Mouse (Mus musculus) liver, embryonic 16.5 days (tissue): ENCODE data around the gene Ugt1a6b. TPM values are rescaled to one million over a fixed set of nuclear protein-coding genes. Genes with fewer than 3 reads are reported as not detected.
"Not testable (repeated sequence)": the region's sequence is repeated elsewhere in the genome, so short reads cannot be mapped to it uniquely, and the experiment has no call there.

Experiments
- ATAC-seq: fragments of 200-750 bp; cut with Nextera tagmentation; 2 replicates; pipeline ENCODE4 v1.8.0; 2017; ENCODE audit warnings: low read depth, mild to moderate bottlenecking, moderate number of reproducible peaks, moderate library complexity
- H3K27ac ChIP-seq: fragments of 300-500 bp; sonication (generic); 2 replicates; pipeline ENCODE4 v1.5.1; 2014; ENCODE audit warnings: mild to moderate bottlenecking, low read length
- H3K27me3 ChIP-seq: fragments of 300-500 bp; sonication (generic); 2 replicates; pipeline ENCODE4 v1.6.1; 2014; ENCODE audit warnings: low read depth, low read length, mixed read lengths; ENCODE audit not compliant: control insufficient read depth, insufficient read depth
- H3K36me3 ChIP-seq: fragments of 300-500 bp; sonication (generic); 2 replicates; pipeline ENCODE4 v1.6.1; 2014; ENCODE audit warnings: mild to moderate bottlenecking; ENCODE audit not compliant: control insufficient read depth, insufficient read depth
- H3K4me1 ChIP-seq: fragments of 300-500 bp; sonication (generic); 2 replicates; pipeline ENCODE4 v1.6.1; 2014; ENCODE audit warnings: low read depth, low read length, mixed read lengths; ENCODE audit not compliant: control insufficient read depth
- H3K4me2 ChIP-seq: fragments of 300-500 bp; sonication (generic); 2 replicates; pipeline ENCODE4 v1.6.1; 2014; ENCODE audit warnings: low read depth, low read length, mixed read lengths
- H3K4me3 ChIP-seq: fragments of 300-500 bp; sonication (generic); 2 replicates; pipeline ENCODE4 v1.5.1; 2014; ENCODE audit warnings: low read depth, mild to moderate bottlenecking, low read length
- H3K9ac ChIP-seq: fragments of 300-500 bp; sonication (generic); 2 replicates; pipeline ENCODE4 v1.6.1; 2014; ENCODE audit warnings: low read depth, low read length
- H3K9me3 ChIP-seq: fragments of 300-500 bp; sonication (generic); replicated peaks from 2 replicates; pipeline ENCODE4 v1.6.1; 2016; ENCODE audit warnings: low read length; ENCODE audit not compliant: control insufficient read depth
- WGBS: fragments of 180-500 bp; shearing (Covaris S2); extraction: QIAGEN DNeasy Blood & Tissue Kit; methylation state at CpG from one replicate; pipeline ENCODE4 v1.1.7; 2014; ENCODE audit not compliant: insufficient replicate concordance; 5-methylcytosine and 5-hydroxymethylcytosine counted together
- polyA plus RNA-seq: library from polyadenylated mRNA; unstranded; fragments of >200 nt; fragmentation: Nextera tagmentation; extraction: Ambion mirVana; gene quantifications from 2 replicates; pipeline ENCODE4 v1.2.1, GENCODE M21; 2015

The Ugt1a6b gene
- polyA plus RNA-seq, 1 experiment from 2014 or later, result 20.1 TPM

- peaks cover 6% of the 10 kb centered on the region for H3K4me1 ChIP-seq
- no peaks in the 10 kb centered on the region for H3K36me3 ChIP-seq
- no peaks in the 10 kb centered on the region for H3K27me3 ChIP-seq
- H3K27ac ChIP-seq, result no peak overlapping the region
- H3K4me3 ChIP-seq, result no peak overlapping the region
- H3K4me2 ChIP-seq, result no peak overlapping the region
- WGBS, result 26% methylated on average over 3 of the region's 3 CpGs
- H3K9ac ChIP-seq, result no peak overlapping the region
- no peak for ATAC-seq
- no peaks in the 10 kb centered on the region for H3K9me3 ChIP-seq
Measured at GRCm38 (mm10) chr1:88133908-88134456, 30.9 kb downstream of the Ugt1a6b start.

DNA sequence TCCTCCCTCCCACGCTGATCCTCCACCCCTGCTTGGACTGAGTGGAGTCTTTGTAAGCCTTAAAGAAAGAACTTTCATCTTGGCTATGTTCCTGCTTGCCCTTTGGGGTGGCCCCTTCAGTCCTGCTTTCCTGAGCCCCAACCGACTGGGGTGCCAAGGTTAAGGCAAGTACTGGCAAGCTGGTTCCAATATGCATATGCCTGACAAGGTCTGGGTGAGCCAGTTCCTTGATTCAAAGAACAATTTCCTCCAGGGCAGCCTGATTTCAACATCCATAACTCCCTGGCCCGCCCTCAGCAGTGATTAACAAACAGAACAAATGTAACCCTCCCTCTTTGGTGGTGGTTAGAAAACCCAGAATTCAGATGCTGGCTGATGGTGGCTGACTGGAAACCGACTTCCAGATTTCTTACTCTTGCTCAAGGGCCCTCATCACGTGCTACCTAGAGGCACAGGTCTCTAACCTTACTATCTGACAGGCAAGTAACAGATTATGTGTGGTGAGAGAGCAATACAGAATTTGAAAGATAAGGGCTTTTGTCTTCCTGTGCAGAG is 31.5 kb downstream of the Ugt1a6b start, which contains the start of gene Ugt1a6a:
TSS of gene Ugt1a6a (plus strand) at position 353 of the 555 bp plus-strand sequence.
- H3K27ac ChIP-seq, result not testable (repeated sequence)

GRCm38 (mm10) chr1:88135229-88135904 is 32.3 kb downstream of the Ugt1a6b start:
- H3K4me1 ChIP-seq, ATAC-seq, H3K9ac ChIP-seq, H3K9me3 ChIP-seq, H3K4me2 ChIP-seq, H3K27me3 ChIP-seq, H3K4me3 ChIP-seq, H3K27ac ChIP-seq, H3K36me3 ChIP-seq: not testable (repeated sequence)
- WGBS, result 63% methylated on average over 5 of the region's 6 CpGs

More for the DNA sequence above, 31.5 kb downstream of the Ugt1a6b start, which contains the start of gene Ugt1a6a:
- H3K27me3 ChIP-seq, ATAC-seq, H3K4me2 ChIP-seq, H3K9me3 ChIP-seq, H3K4me1 ChIP-seq, H3K4me3 ChIP-seq, H3K36me3 ChIP-seq, H3K9ac ChIP-seq: not testable (repeated sequence)
- WGBS, result 14% methylated on average over 5 of the region's 5 CpGs

- Histone ChIP-seq H3K9ac (no peak overlapping the region), H3K27ac (no peak overlapping the region), H3K4me1 (peaks cover 6% of the 10 kb centered on the region), H3K9me3 (no peaks in the 10 kb centered on the region), H3K27me3 (no peaks in the 10 kb centered on the region), H3K36me3 (no peaks in the 10 kb centered on the region), H3K4me3 (no peak overlapping the region), H3K4me2 (no peak overlapping the region)
- WGBS, result 51% methylated on average over 2 of the region's 2 CpGs
- ATAC-seq, result no peak
Measured at GRCm38 (mm10) chr1:88136646-88137045, 33.6 kb downstream of the Ugt1a6b start.

- Histone ChIP-seq H3K9me3 (no peaks in the 10 kb centered on the region), H3K27ac (no peak overlapping the region), H3K4me3 (no peak overlapping the region), H3K4me1 (peaks cover 6% of the 10 kb centered on the region), H3K36me3 (no peaks in the 10 kb centered on the region), H3K27me3 (no peaks in the 10 kb centered on the region), H3K4me2 (no peak overlapping the region), H3K9ac (no peak overlapping the region)
- no peak for ATAC-seq
- whole genome bisulfite sequencing, result 65% methylated on average over 3 of the region's 3 CpGs
Measured at GRCm38 (mm10) chr1:88137264-88137663, 34.2 kb downstream of the Ugt1a6b start.

- Histone ChIP-seq H3K27ac (no peak overlapping the region), H3K4me1 (peaks cover 6% of the 10 kb centered on the region), H3K27me3 (no peaks in the 10 kb centered on the region), H3K9me3 (no peaks in the 10 kb centered on the region), H3K4me3 (no peak overlapping the region), H3K4me2 (no peak overlapping the region), H3K9ac (no peak overlapping the region), H3K36me3 (no peaks in the 10 kb centered on the region)
- no peak for ATAC-seq
- WGBS, result 71% methylated on average over 1 of the region's 1 CpGs
Measured at GRCm38 (mm10) chr1:88138145-88138544, 35.1 kb downstream of the Ugt1a6b start.

DNA sequence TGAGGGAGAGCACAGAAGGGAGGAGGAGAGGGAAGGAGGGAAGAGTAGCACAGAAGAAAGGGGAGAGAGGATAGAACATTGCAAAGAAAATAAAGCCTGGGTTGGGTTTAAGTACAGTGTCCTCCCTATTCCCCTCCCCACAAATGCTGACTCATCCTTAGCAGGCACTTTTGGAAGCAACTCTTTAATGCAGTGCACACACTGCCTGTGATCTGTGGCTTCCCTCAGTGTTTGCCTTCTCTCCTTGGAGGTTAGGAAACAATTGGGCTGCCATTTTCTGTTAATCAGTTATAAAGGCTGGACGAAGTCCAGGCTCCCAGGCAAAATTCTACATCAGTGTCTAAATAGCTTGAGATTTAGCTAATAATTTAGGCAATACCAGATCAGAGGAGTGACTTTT is 37.4 kb downstream of the Ugt1a6b start:
- H3K27ac ChIP-seq, H3K9ac ChIP-seq, H3K4me2 ChIP-seq, H3K4me3 ChIP-seq, H3K36me3 ChIP-seq, H3K4me1 ChIP-seq, H3K9me3 ChIP-seq, H3K27me3 ChIP-seq: not testable (repeated sequence)
- WGBS, result 20% methylated on average over 1 of the region's 1 CpGs
- peak; percentile 96 for ATAC-seq

DNA sequence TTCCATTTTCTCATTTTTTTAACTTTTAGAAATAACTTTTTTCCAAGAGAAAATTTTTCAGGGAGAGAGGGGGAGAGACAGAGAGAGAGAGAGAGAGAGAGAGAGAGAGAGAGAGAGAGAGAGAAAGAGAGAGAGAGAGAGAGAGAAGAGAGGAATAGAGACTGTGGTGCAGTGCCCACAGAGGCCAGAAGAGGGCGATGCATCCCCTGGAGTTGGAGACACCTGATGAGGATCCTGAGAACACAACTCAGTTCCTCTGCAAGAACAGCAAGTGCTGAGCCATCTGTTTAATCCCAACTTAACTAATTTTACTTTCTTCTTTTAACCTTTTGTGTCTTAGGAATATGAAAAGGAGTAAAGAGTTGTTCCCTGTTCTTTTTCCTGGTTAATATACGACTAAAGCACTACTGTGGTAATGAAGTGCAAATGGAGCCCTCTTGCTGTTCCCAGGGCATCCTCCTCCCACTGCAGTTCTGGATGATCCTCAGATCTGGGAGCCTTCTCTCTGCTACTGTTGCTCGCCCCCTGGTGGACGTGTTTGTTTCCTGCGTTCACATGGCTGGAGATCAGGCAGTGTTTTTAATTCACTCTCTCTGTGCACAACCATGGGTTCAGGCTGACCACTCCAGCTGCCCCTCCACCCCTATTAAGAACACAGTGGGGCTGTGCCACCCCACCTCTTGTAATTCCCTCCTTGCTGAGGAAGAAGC is 41.1 kb downstream of the Ugt1a6b start:
- not testable (repeated sequence) for H3K4me3 ChIP-seq, H3K4me1 ChIP-seq, H3K4me2 ChIP-seq, H3K9me3 ChIP-seq, ATAC-seq, H3K36me3 ChIP-seq, H3K27me3 ChIP-seq, H3K9ac ChIP-seq, H3K27ac ChIP-seq
- 3% methylated on average over 5 of the region's 5 CpGs for WGBS

GRCm38 (mm10) chr1:88145278-88145677 is 42.2 kb downstream of the Ugt1a6b start:
- H3K4me2 ChIP-seq, H3K4me3 ChIP-seq, H3K36me3 ChIP-seq, H3K9me3 ChIP-seq, ATAC-seq, H3K27me3 ChIP-seq, H3K9ac ChIP-seq, H3K4me1 ChIP-seq, H3K27ac ChIP-seq: not testable (repeated sequence)
- WGBS, result 49% methylated on average over 2 of the region's 2 CpGs
